Mouse (Mus musculus) monocyte, adult 2 months (primary cell): ENCODE measurements around the gene Hist1h4i.

Source experiments
- DNase-seq, 2 experiments: peaks; one replicate each; pipeline ENCODE4 v3.0.0; 2022; ENCODE audit warnings: low spot score in 2 of 2, low read depth in 1 of 2

The Hist1h4i gene

DNA sequence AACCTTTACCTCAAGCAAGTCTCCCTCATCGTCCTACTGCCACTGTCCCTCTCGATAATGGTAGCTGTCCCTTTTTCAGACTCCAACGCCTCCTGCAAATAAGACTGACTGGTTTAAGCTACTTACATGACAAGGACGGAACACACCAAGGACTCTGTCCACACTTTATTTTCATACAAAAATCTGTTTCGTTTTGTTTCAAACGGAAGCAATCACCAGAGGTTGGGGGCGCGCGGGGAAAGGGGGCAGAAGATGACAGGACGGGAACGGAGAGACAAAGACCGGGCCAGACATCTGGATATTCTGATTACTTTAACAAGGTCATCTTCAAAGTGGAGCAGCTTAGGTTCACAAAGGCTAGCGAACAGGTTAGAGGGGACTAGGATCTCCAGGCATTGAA, 27.4 kb downstream of the Hist1h4i start:
- no peak for DNase-seq

DNA sequence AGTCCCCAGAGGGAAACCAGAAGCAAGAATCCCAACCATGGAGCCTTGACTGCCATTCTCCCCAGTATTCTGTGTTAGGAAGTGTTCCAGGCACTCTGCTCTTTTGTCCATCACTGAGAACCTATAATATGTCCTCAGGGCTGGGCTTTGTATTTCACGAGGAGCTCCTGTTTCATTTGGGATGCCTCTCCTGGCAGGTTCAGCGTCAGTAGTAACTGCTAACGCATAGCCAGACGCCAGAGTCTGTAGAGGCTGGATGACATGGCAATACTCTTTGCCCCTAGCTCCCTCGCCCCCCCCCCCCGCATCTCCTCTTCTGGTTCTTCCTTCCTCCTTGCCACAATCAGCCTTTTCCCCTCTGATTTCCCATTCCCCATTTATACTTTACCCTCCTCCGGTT, 31.5 kb downstream of the Hist1h4i start, which contains the start of gene Prss16:
Gene Prss16 (minus strand): TSS at position 101 of the 400 bp plus-strand sequence.
- DNase-seq = no peak

DNA sequence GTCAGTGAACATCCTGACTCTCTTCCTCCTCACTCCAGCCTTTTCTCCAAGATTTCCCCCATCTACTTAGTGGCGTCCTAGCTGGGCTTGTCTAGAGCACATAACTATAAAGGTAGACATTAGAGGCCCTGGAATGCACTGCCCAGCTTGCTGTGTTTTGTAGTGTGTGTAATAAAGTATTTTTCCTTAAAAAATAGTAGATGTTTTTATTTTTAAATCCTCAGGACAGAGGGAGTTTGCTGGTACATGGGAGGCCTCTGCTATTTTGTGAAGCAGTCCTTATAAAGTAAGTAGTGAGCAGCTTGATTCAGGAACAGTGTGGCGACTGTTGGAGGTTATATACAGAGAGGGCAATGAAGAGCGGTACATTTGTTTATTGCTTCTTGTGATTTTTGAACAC, 32.5 kb downstream of the Hist1h4i start:
- no peak for DNase-seq

- no peak for DNase-seq
Measured at GRCm38 (mm10) chr13:22007872-22008271, 33.3 kb downstream of the Hist1h4i start.

- DNase-seq = no peak
Measured at GRCm38 (mm10) chr13:22007121-22007510, 34.0 kb downstream of the Hist1h4i start.

DNA sequence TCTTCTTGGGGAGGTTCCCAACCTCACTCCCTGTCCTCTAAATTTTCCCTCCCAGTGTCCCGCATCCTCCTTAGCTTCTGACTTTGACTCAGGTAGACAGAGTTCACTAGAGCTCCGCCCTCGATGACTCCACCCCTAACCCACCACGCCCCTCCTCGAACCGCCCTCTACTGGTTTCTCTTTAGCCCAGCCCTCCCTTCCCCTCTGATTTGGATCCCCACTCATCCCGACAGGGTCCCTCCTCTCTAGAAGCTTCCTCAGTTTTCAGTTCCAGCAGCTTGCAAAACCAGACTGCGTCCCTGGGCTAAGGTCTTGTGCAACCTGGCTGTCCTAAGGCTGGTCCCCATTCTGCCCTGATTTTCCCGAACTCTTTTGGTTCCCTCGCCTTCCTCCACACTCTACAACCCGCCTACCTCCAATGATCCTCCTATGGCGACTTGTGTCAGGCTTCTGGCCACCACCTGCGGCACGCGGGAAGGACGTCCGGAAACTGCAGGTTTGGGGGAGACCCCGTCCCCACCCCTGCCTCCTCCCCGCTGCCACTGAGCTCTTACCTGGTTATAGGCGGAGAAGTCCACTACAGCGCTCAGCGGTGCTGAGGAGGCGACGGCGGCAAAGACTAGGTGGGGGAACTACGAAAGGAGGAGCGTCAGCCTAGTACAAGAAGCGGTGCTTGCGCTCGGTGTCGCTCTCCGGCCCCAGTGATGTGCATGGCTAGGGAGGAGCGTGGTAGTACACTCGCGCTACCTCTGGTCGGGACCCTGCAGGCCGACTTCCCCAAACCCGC, 34.6 kb downstream of the Hist1h4i start:
- no peak for DNase-seq

DNA sequence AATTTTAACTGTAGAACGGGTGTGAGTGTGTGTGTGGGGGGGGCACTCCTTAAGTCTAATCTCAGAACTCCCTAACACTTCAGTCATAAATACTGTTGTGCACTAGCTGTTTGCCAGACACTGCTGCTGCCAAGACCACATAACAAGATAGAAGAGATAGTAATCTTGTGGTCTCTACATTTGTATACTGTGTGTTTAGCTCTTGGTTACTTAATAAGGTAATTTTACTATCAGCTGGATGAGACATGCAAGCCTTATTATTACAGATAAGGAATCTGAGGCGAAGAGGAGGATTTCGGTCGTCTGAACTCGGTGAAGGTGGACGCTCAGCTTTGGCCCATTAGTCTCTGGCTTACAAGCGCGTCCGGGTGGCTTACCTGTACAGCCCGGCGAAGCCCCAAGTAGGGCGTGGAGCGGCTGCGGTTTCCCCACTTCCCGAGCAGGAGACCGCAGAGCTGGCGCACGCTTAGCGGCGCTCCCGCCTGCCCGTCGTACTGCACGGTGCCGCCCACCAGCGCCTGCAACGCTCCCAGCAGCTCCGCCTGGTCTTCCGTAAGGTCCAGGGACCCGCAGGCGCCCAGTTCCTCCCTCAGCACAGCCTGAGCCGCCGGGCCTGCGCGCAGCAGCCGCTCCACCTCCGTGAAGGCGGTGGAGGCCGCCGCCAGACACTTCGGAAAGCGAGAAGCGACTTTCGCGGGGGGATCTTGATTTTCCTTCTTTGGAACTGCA, 35.4 kb downstream of the Hist1h4i start:
- DNase-seq = no peak

- no peak for DNase-seq
Measured at GRCm38 (mm10) chr13:22001823-22002222, 39.3 kb downstream of the Hist1h4i start.

GRCm38 (mm10) chr13:22001346-22001745, 39.8 kb downstream of the Hist1h4i start:
- DNase-seq = no peak

DNA sequence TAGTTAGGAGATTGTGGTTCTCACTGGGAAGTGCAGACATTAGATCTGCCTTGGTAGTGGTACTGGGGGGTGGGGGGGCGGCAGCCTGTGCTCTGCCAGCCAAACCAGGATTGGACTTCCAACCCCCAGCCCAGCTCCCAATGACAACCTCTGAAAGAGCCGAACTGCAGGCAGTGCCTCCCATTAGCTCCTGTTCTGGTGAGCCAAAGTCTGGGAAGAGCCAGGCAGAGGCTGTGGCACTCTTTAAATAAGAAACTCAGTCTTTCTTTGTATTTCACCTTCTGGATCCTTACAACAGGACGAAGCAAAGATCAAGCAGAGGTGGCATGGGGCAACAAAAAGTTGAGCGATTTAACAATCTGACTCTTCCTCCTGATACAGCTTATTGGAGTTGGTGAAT, 42.0 kb downstream of the Hist1h4i start:
- no peak for DNase-seq

GRCm38 (mm10) chr13:21998412-21998811, 42.8 kb downstream of the Hist1h4i start:
- DNase-seq = no peak

- no peak for DNase-seq
Measured at GRCm38 (mm10) chr13:21997821-21998220, 43.3 kb downstream of the Hist1h4i start.

GRCm38 (mm10) chr13:21997201-21997820, 43.9 kb downstream of the Hist1h4i start:
- DNase-seq = no peak

DNA sequence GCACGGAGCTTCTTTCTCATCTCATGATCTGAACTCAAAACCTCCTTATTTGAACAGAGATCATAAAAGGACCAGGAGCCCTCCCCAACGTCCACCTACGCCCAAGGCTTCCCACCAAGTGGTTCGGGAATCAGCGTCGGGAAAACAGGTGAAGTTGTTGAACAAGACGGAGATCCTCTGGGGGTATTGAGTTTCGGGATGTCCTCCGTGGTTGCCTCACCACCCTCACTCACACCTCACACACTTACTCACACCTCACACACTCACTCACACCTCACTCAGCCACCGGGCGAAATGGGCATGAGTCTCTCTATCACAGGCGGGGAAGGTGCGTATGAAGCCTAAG, 44.3 kb downstream of the Hist1h4i start:
- DNase-seq = no peak

GRCm38 (mm10) chr13:21996101-21996839, 44.9 kb downstream of the Hist1h4i start:
- DNase-seq = no peak

GRCm38 (mm10) chr13:21995331-21995914, 45.7 kb downstream of the Hist1h4i start:
- no peak for DNase-seq

GRCm38 (mm10) chr13:21994896-21995295, 46.3 kb downstream of the Hist1h4i start:
- DNase-seq = no peak

GRCm38 (mm10) chr13:21993957-21994738, 47.0 kb downstream of the Hist1h4i start:
- DNase-seq = no peak

DNA sequence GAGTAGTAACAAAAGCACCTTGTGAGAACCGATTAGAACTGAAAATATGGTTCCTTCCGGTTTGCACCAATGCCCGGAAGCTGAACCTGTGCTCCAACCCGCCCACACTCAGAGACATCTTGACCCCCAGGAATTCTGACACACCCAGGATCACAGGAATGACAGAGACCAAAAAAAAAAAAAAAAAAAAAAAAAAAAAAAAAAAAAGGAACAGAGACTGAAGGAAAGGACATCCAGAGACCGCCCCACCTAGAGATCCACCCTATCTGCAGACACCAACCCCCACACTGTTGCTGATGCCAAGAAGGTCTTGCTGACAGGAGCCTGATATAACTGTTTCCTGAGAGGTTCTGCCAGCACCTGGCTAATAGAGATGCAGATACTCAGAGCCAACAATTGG, 48.6 kb downstream of the Hist1h4i start:
- no peak for DNase-seq
